Mouse (Mus musculus) stomach, postnatal 0 days (tissue): Measurements from ENCODE around the gene Wdr20rt. TPM values are rescaled to one million over a fixed set of nuclear protein-coding genes. Genes with fewer than 3 reads are reported as not detected.

Experiments used
- ATAC-seq: fragments of 200-750 bp; cut with Nextera tagmentation; 2 replicates; pipeline ENCODE4 v1.8.0; 2017; ENCODE audit not compliant: low FRiP score, low TSS enrichment
- DNase-seq: peaks from one replicate; pipeline ENCODE4 v3.0.0-alpha.2; 2016; ENCODE audit warnings: low spot score
- H3K27ac ChIP-seq: fragments of 300-500 bp; sonication (generic); replicated peaks from 2 replicates; pipeline ENCODE4 v1.5.1; 2014; ENCODE audit warnings: mild to moderate bottlenecking, control low read depth
- H3K27me3 ChIP-seq: fragments of 300-500 bp; sonication (generic); 2 replicates; pipeline ENCODE4 v1.6.1; 2014; ENCODE audit warnings: low read length; ENCODE audit not compliant: control insufficient read depth, insufficient read depth
- H3K36me3 ChIP-seq: fragments of 300-500 bp; sonication (generic); 2 replicates; pipeline ENCODE4 v1.6.1; 2014; ENCODE audit warnings: low read length, mixed read lengths; ENCODE audit not compliant: control insufficient read depth, insufficient read depth
- H3K4me1 ChIP-seq: fragments of 300-500 bp; sonication (generic); replicated peaks from 2 replicates; pipeline ENCODE4 v1.6.1; 2014; ENCODE audit warnings: antibody characterized with exemption; ENCODE audit not compliant: control insufficient read depth, insufficient read depth
- H3K4me2 ChIP-seq: fragments of 300-500 bp; sonication (generic); replicated peaks from 2 replicates; pipeline ENCODE4 v1.6.1; 2014; ENCODE audit warnings: low read depth, mild to moderate bottlenecking, control low read depth, moderate library complexity
- H3K4me3 ChIP-seq: fragments of 300-500 bp; sonication (generic); 2 replicates; pipeline ENCODE4 v1.5.1; 2014; ENCODE audit warnings: low read depth, low read length, control low read depth
- H3K9ac ChIP-seq: fragments of 300-500 bp; sonication (generic); 2 replicates; pipeline ENCODE4 v1.6.1; 2014; ENCODE audit warnings: mild to moderate bottlenecking, low read length, control low read depth, mixed read lengths
- H3K9me3 ChIP-seq: fragments of 300-500 bp; sonication (generic); 2 replicates; pipeline ENCODE4 v1.6.1; 2016; ENCODE audit warnings: low read length; ENCODE audit not compliant: control insufficient read depth
- CTCF ChIP-seq: IDR thresholded peaks from 2 replicates; pipeline ENCODE4 v1.5.1; 2016; ENCODE audit warnings: antibody characterized with exemption, low read depth, mild to moderate bottlenecking, moderate library complexity
- EP300 ChIP-seq: optimal IDR thresholded peaks from 2 replicates; pipeline ENCODE3; 2016; ENCODE audit warnings: antibody characterized with exemption
- WGBS: fragments of 180-500 bp; shearing (Covaris S2); extraction: QIAGEN DNeasy Blood & Tissue Kit; methylation state at CpG from one replicate; pipeline ENCODE4 v1.1.7; 2014; 5-methylcytosine and 5-hydroxymethylcytosine counted together
- polyA plus RNA-seq: library from polyadenylated mRNA; unstranded; fragments of >200 nt; fragmentation: Nextera tagmentation; extraction: Ambion mirVana; gene quantifications from 2 replicates; pipeline ENCODE4 v1.2.1, GENCODE M21; 2015

Gene Wdr20rt
- polyA plus RNA-seq, 1 experiment from 2014 or later = not detected

GRCm38 (mm10) chr12:65258212-65259138 lies 33.2 kb downstream of the Wdr20rt start:
- Histone ChIP-seq H3K27me3 (no peaks in the 10 kb centered on the region), H3K27ac (no peak overlapping the region), H3K36me3 (no peaks in the 10 kb centered on the region), H3K4me3 (no peak overlapping the region), H3K9me3 (no peaks in the 10 kb centered on the region), H3K9ac (no peak overlapping the region), H3K4me1 (no peaks in the 10 kb centered on the region), H3K4me2 (peak overlapping the region; percentile 41; the same call in 1 of the 2 replicates)
- DNase-seq (no peak), ATAC-seq (no peak)
- 45% methylated on average over 19 of the region's 19 CpGs for WGBS
- TF ChIP-seq CTCF = no peak
- TF ChIP-seq EP300 = no peak

DNA sequence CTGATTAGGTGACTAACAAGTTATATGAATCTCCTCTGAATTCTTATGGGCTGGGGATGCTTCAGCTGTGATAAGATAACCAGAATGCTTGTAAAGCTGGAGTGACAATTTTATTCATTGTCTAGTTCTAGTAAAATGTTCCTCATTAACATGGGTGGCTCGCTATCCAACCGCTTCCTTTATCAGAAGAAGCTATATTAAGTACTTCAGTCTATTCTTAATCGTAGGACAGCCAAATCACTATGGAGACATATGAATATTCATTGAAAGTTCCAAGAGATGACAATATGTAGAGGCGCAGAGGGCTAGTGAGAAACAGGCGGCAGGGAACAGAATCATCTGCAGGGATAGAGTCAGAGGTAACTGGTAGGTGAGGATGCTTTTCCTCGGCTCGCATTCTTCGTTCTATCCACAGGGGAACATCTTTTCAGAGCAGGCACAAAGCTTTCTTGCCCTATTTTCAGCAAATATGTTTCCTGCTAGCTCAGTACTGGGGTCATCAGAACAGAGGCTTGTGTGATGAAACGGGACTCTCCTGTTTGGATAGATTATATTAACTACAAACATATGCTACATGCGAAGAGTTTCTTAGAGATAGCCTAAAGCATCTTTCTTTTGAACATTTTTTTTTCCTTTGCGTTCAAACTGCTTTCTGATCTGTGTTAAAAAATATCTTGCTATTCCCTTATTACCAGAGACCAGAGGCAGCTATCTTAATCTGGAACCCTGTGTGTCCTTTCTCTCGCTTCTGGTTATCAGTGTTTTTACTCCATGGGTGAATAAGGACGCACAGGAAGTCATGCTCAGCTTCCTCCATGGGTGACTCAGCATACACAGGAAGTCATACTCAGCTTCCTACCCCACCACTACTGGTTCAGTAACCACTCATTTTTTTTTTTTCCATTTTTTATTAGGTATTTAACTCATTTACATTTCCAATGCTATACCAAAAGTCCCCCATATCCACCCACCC lies 34.1 kb downstream of the Wdr20rt start:
- Histone ChIP-seq H3K36me3 (no peaks in the 10 kb centered on the region), H3K9me3 (no peaks in the 10 kb centered on the region), H3K27ac (no peak overlapping the region), H3K4me3 (no peak overlapping the region), H3K27me3 (no peaks in the 10 kb centered on the region), H3K9ac (no peak overlapping the region), H3K4me2 (no peak overlapping the region), H3K4me1 (no peaks in the 10 kb centered on the region)
- WGBS = 80% methylated on average over 13 of the region's 13 CpGs
- TF ChIP-seq EP300 (no peak), CTCF (no peak)
- DNase-seq = no peak
- no peak for ATAC-seq

GRCm38 (mm10) chr12:65268311-65268984 lies 43.1 kb downstream of the Wdr20rt start:
- WGBS = 63% methylated on average over 5 of the region's 5 CpGs
- Histone ChIP-seq H3K4me3 (no peak overlapping the region), H3K27ac (no peak overlapping the region), H3K9ac (no peak overlapping the region), H3K4me1 (no peaks in the 10 kb centered on the region), H3K4me2 (no peak overlapping the region), H3K27me3 (no peaks in the 10 kb centered on the region), H3K9me3 (no peaks in the 10 kb centered on the region), H3K36me3 (no peaks in the 10 kb centered on the region)
- no peak for TF ChIP-seq EP300
- ATAC-seq (no peak), DNase-seq (no peak)

DNA sequence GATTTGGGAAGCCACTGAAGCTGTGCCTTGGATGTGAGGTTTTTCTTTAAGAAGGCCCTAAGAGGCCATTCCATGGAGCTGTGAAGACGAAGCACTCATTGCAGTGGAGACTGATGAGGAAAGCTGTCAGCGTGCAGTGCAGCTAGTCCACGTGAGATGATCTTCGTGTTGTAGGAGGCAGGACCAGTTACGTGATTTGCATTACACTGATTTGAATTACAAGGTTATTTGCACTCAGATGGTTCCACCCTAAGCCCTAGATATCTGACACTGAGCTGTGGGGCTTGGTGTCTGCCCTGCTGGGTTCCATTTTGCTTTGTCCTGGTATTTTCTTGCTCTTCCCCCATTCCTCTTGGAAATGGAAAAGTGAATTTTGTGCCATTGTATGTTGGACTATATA lies 44.1 kb downstream of the Wdr20rt start:
- Histone ChIP-seq H3K4me1 (no peaks in the 10 kb centered on the region), H3K27ac (no peak overlapping the region), H3K27me3 (no peaks in the 10 kb centered on the region), H3K9ac (no peak overlapping the region), H3K9me3 (no peaks in the 10 kb centered on the region), H3K4me2 (no peak overlapping the region), H3K36me3 (no peaks in the 10 kb centered on the region), H3K4me3 (no peak overlapping the region)
- ATAC-seq (no peak), DNase-seq (no peak)
- no peak for TF ChIP-seq EP300
- 83% methylated on average over 5 of the region's 5 CpGs for WGBS

DNA sequence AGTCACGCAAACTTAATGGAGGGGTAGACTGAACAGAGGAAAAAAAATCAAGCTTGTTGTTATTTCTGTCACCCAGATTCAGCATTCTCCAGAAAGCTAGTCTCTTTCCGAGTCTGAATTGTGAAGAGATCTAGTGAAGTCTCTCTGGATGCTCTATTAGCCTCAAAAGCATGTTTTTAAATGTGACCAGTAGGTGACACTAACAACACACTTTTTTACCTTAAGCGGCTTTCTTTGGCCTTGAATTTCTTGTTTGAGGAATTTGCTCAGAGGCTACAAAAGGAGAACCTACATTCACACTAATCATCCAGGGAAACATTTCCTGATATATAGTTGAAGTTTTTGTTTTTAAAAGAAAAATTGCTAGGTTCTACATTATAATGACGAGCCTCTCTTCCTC lies 48.5 kb downstream of the Wdr20rt start:
- Histone ChIP-seq H3K4me2 (no peak overlapping the region), H3K4me1 (no peaks in the 10 kb centered on the region), H3K4me3 (no peak overlapping the region), H3K36me3 (no peaks in the 10 kb centered on the region), H3K27ac (no peak overlapping the region), H3K9me3 (no peaks in the 10 kb centered on the region), H3K9ac (no peak overlapping the region), H3K27me3 (no peaks in the 10 kb centered on the region)
- ATAC-seq (no peak), DNase-seq (no peak)
- TF ChIP-seq CTCF = peak; percentile 56
- TF ChIP-seq EP300 = no peak
- 62% methylated on average over 4 of the region's 4 CpGs for WGBS

Other genes with a start within 250 kb of the Wdr20rt start
- gene Prpf39, start 189.2 kb upstream of the Wdr20rt start, polyA plus RNA-seq = 17.6 and 18.2 TPM in 2 replicates
- 184 and 187 TPM in 2 replicates for gene Fkbp3, start 151.5 kb upstream of the Wdr20rt start, polyA plus RNA-seq
- 2.5 and 3.6 TPM in 2 replicates for gene Fancm, start 149.9 kb upstream of the Wdr20rt start, polyA plus RNA-seq
- 10.0 and 12.6 TPM in 2 replicates for gene Mis18bp1, start 52.9 kb upstream of the Wdr20rt start, polyA plus RNA-seq